Mouse (Mus musculus) stomach, postnatal 0 days (tissue): ENCODE measurements around the gene Eif3k.

ENCODE experiments used
- CTCF ChIP-seq: IDR thresholded peaks from 2 replicates; pipeline ENCODE4 v1.5.1; 2016; ENCODE audit warnings: antibody characterized with exemption, low read depth, mild to moderate bottlenecking, moderate library complexity
- EP300 ChIP-seq: optimal IDR thresholded peaks from 2 replicates; pipeline ENCODE3; 2016; ENCODE audit warnings: antibody characterized with exemption

DNA sequence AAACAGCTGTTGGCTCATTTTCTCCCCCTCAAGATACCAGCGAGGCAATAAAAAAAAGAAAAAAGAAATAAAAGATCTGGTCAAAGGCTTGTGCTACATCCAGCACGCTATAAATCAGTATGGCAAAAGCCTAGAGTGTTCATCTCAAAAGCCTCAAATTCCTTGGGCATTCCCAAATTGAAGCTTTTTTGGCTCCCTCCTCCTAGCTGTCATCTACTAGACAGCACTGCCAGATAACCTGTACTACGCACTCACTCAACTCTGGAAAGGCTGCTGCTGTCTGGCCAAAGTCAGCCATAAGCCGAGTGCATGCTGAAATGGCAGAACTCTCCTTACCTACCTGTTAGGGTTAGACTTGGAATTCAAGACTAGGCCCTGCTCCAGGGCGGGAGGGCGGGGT lies 24.4 kb downstream of the Eif3k start:
- TF ChIP-seq EP300, result no peak
- no peak for TF ChIP-seq CTCF
